In the genomic region with DNA sequence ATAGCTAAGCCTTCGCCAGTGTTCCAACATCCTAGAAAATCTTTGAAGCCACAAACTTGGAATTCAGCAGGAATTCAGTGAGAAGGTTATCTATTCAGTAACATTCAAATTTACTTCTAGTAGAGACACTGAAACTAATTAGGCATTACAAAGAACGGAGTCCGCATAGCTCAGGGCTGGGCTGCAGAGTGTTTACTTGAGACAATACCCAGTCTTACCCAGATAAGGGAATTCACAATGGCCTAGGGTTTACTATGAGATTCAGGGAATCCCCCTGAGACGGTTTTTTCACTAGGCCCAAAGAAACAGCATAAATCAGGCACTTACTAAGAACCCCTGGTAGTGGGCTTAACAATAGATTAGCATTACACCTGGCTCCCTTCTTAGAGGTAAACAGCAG, we compare ENCODE assay signal across 12 mouse cellular contexts.
"Had no signal": no experiment of that assay in that cellular context is flagged by ENCODE, and none has a peak within 500 bp of the region (broad histone marks: within the 10 kb centered on the region; RNA-seq: fewer than 3 reads in every experiment).

No protein-coding gene starts in this region.

- DNase-seq: retina, postnatal 1 day; right cerebral cortex, adult 18-20 months; right cerebral cortex, postnatal 14 days; right cerebral cortex, postnatal 25 days; right cerebral cortex, postnatal 4 days; spleen, adult 18-20 months; thymus, adult 18-20 months; thymus, adult 2 months; thymus, postnatal 14 days; thymus, postnatal 25 days; thymus, postnatal 36 days; thymus, postnatal 4 days had no signal
